Mouse (Mus musculus): ENCODE results near the gene Gcc1. TPM values are rescaled to one million over a fixed set of nuclear protein-coding genes. Genes with fewer than 3 reads are reported as not detected.

Gene Gcc1
- total RNA-seq, 2 experiments from 2014 or later: 20.9 to 25.7 TPM

GRCm38 (mm10) chr6:28389038-28389437, 39.2 kb downstream of the Gcc1 start:
- no peak overlapping the region for H3K27ac ChIP-seq
- TF ChIP-seq CTCF (IDR thresholded peaks at IDR 0.05): no peak
- intact Hi-C loops (cut with DNase I): loop anchor here (10.0 kb wide), 1 partner anchor 734 kb away; no protein-coding TSS in a partner anchor

GRCm38 (mm10) chr6:28385169-28385568, 43.0 kb downstream of the Gcc1 start:
- Histone ChIP-seq H3K4me3 (no peak overlapping the region), H3K27ac (no peak overlapping the region)
- DNase-seq (ENCODE audit: extremely low spot score in 1 of 2, low spot score in 2 of 2): no peak
- TF ChIP-seq CTCF (IDR thresholded peaks at IDR 0.05): no peak
- intact Hi-C loops (cut with DNase I): loop anchor here (10.0 kb wide), 1 partner anchor 730 kb away; no protein-coding TSS in a partner anchor

More at GRCm38 (mm10) chr6:28389038-28389437, 39.2 kb downstream of the Gcc1 start:
- H3K4me3 ChIP-seq: no peak overlapping the region
- no peak for DNase-seq (ENCODE audit: extremely low spot score in 1 of 2, low spot score in 2 of 2)

GRCm38 (mm10) chr6:28381983-28382382, 46.2 kb downstream of the Gcc1 start:
- TF ChIP-seq CTCF (IDR thresholded peaks at IDR 0.05): peak; percentile 49
- intact Hi-C loops (cut with DNase I): loop anchor here (10.0 kb wide), 1 partner anchor 727 kb away; no protein-coding TSS in a partner anchor

GRCm38 (mm10) chr6:28369966-28370683, 58.1 kb downstream of the Gcc1 start:
- DNase-seq (ENCODE audit: extremely low spot score in 1 of 2, low spot score in 2 of 2): no peak
- Histone ChIP-seq H3K4me3 (no peak overlapping the region), H3K27ac (no peak overlapping the region)
- no peak for TF ChIP-seq CTCF (IDR thresholded peaks at IDR 0.05)
- intact Hi-C loops (cut with DNase I): no loop called here

More at GRCm38 (mm10) chr6:28381983-28382382, 46.2 kb downstream of the Gcc1 start:
- DNase-seq (ENCODE audit: extremely low spot score in 1 of 2, low spot score in 2 of 2): no peak
- no peak overlapping the region for H3K4me3 ChIP-seq
- H3K27ac ChIP-seq: no peak overlapping the region

- H3K4me3 ChIP-seq: no peak overlapping the region
- intact Hi-C loops (cut with DNase I): no loop called here
- DNase-seq (ENCODE audit: extremely low spot score in 1 of 2, low spot score in 2 of 2): no peak
- H3K27ac ChIP-seq: no peak overlapping the region
- TF ChIP-seq CTCF (IDR thresholded peaks at IDR 0.05): no peak
Measured at GRCm38 (mm10) chr6:28367575-28367974, 60.6 kb downstream of the Gcc1 start.

Other genes starting within 250 kb of the Gcc1 start
- 10 to 100 TPM; 20.9 to 24.5 TPM for gene Zfp800, start 30.4 kb downstream of the Gcc1 start, total RNA-seq (2021)
- 100 to 1,000 TPM; 263 TPM for gene Arf5, start 4.8 kb downstream of the Gcc1 start, total RNA-seq (2021)
- not detected for gene Fscn3, start 601 bp downstream of the Gcc1 start, total RNA-seq (2021)
- not detected for gene Pax4, start 21.0 kb upstream of the Gcc1 start, total RNA-seq (2021)
- gene Snd1, start 46.7 kb upstream of the Gcc1 start, total RNA-seq (2021): 10 to 100 TPM; 76.7 to 77.9 TPM

Measured in left cerebral cortex, adult 2 months (tissue).